In genomic region chr4:64200808-64201190, GRCm38 (mm10) we compare ENCODE assay signal across 14 mouse cellular contexts.
A peak's percentile ranks its signal among the peaks of the same experiment; 100 is the strongest.
DNase-seq lines count a peak whose midpoint lies in the region; ATAC-seq and TF ChIP-seq lines count a peak whose summit lies in the region.
"Had no signal": no experiment of that assay in that cellular context is flagged by ENCODE, and none has a peak within 500 bp of the region (broad histone marks: within the 10 kb centered on the region; RNA-seq: fewer than 3 reads in every experiment).

No protein-coding gene starts in this region.

- H3K4me2 ChIP-seq in forebrain, embryonic 14.5 days (ENCODE audit: low read length) = no peak overlapping the region
- no peak overlapping the region for H3K4me2 ChIP-seq in forebrain, embryonic 12.5 days
- H3K4me2 ChIP-seq: heart, embryonic 12.5 days; heart, embryonic 15.5 days; hindbrain, embryonic 15.5 days had no signal

- H3K4me3 ChIP-seq in forebrain, embryonic 14.5 days (ENCODE audit: low read depth, low read length) = no peak overlapping the region
- H3K4me3 ChIP-seq in forebrain, embryonic 12.5 days (replicated peaks) = no peak overlapping the region
- H3K4me3 ChIP-seq: heart, embryonic 12.5 days; heart, embryonic 15.5 days; hindbrain, embryonic 15.5 days had no signal

- H3K36me3 ChIP-seq in forebrain, embryonic 14.5 days (ENCODE audit: control insufficient read depth, insufficient read depth, low read length) = no peaks in the 10 kb centered on the region
- no peaks in the 10 kb centered on the region for H3K36me3 ChIP-seq in forebrain, embryonic 12.5 days (replicated peaks)
- H3K36me3 ChIP-seq: heart, embryonic 12.5 days; heart, embryonic 15.5 days; hindbrain, embryonic 15.5 days had no signal

- WGBS in forebrain, embryonic 14.5 days = 81% methylated on average over 3 of the region's 3 CpGs
- 91% methylated on average over 3 of the region's 3 CpGs for WGBS in forebrain, embryonic 12.5 days

- 0 out of 2 replicates have a peak overlapping the region, but pooled peaks have one; percentile 14 for H3K27ac ChIP-seq in forebrain, embryonic 14.5 days (ENCODE audit: low read depth, low read length)
- H3K27ac ChIP-seq in forebrain, embryonic 12.5 days = no peak overlapping the region
- H3K27ac ChIP-seq: heart, embryonic 15.5 days; hindbrain, embryonic 15.5 days had no signal

- no peaks in the 10 kb centered on the region for H3K27me3 ChIP-seq in forebrain, embryonic 14.5 days (replicated peaks; ENCODE audit: control insufficient read depth, insufficient read depth, low read length)
- no peaks in the 10 kb centered on the region for H3K27me3 ChIP-seq in forebrain, embryonic 12.5 days
- H3K27me3 ChIP-seq: heart, embryonic 12.5 days; heart, embryonic 15.5 days; hindbrain, embryonic 15.5 days had no signal

- H3K9me3 ChIP-seq in forebrain, embryonic 14.5 days (replicated peaks; ENCODE audit: control insufficient read depth, low read length) = no peaks in the 10 kb centered on the region
- H3K9me3 ChIP-seq in forebrain, embryonic 12.5 days = no peaks in the 10 kb centered on the region
- H3K9me3 ChIP-seq: heart, embryonic 15.5 days; hindbrain, embryonic 15.5 days had no signal

- no peak for DNase-seq in forebrain, embryonic 14.5 days (ENCODE audit: low spot score)
- peak; percentile 3 for DNase-seq in brain, adult 2 months (ENCODE audit: low read depth, low spot score)
- peak; percentile 29 for DNase-seq in brain, embryonic 14.5 days (ENCODE audit: low read depth)
- DNase-seq in adrenal gland, adult 18-20 months (ENCODE audit: low spot score in 2 of 2) = no peak
- DNase-seq in retina, postnatal 1 day = no peak
- DNase-seq: adrenal gland, adult 8-10 months; gastrocnemius, postnatal 25 days; kidney, adult 2 months had no signal

- H3K4me1 ChIP-seq in forebrain, embryonic 14.5 days (ENCODE audit: control insufficient read depth, insufficient read depth, low read length) = peaks cover 6% of the 10 kb centered on the region
- H3K4me1 ChIP-seq in forebrain, embryonic 12.5 days = peaks cover 5% of the 10 kb centered on the region
- H3K4me1 ChIP-seq: heart, embryonic 15.5 days had no signal

- no peak for TF ChIP-seq POLR2A in brain, embryonic 14.5 days (IDR thresholded peaks at IDR 0.05; ENCODE audit: borderline replicate concordance, extremely low read depth, insufficient read depth, insufficient read length, poor library complexity, severe bottlenecking)

- H3K9ac ChIP-seq in forebrain, embryonic 14.5 days (ENCODE audit: low read length) = no peak overlapping the region
- no peak overlapping the region for H3K9ac ChIP-seq in forebrain, embryonic 12.5 days
- H3K9ac ChIP-seq: heart, embryonic 12.5 days; heart, embryonic 15.5 days; hindbrain, embryonic 15.5 days had no signal

- TF ChIP-seq CTCF in brain, embryonic 14.5 days (IDR thresholded peaks at IDR 0.05; ENCODE audit: borderline replicate concordance, extremely low read depth, insufficient read depth, insufficient read length) = no peak

- no peak; the same call in 1 of the 2 replicates for ATAC-seq in forebrain, embryonic 14.5 days
- no peak for ATAC-seq in forebrain, embryonic 12.5 days (ENCODE audit: low FRiP score)
- ATAC-seq: CD4-positive, CD25-positive, alpha-beta regulatory T cell, adult 4 months; intestine, postnatal 0 days had no signal

Comparison
In these comparisons a context has a peak if more than half of its experiments do, and no peak if none do; other contexts are left out.
1. DNase-seq: peak in brain, adult 2 months (single experiment) and brain, embryonic 14.5 days (single experiment); none in forebrain, embryonic 14.5 days (single experiment), adrenal gland, adult 18-20 months (0 of 2) and retina, postnatal 1 day (single experiment).